Mouse (Mus musculus): Measurements from ENCODE around the gene Kap. TPM values are rescaled to one million over a fixed set of nuclear protein-coding genes. Genes with fewer than 3 reads are reported as not detected.

Kap gene
- polyA plus RNA-seq (2011; ENCODE audit: insufficient read depth, insufficient read length, low read depth, missing spikeins) = not detected in 2 replicates

DNA sequence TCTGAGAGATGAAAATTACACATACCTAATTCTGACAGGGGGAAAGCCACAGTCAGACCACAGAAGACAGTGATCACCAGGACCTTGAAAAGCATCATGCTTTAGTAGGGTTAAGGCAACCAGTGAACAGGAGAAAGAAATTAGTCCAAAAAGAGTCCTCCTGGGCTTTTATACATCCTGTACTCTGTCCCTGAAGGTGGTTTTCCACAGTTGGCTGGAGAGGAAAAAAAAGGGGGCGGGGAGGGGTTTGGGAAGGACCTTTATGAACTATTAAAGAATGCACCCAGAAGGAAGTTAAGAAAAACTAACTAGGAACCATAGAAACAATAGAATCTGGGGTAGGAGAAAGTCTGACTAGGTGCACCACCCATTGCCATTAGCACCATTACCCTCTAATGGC is at the start of gene Kap:
Gene Kap, minus strand, starts transcription at position 237 of the 400 bp plus-strand sequence.
- Histone ChIP-seq H3K27me3 (ENCODE audit: control insufficient read depth, insufficient read depth, low read length, poor library complexity, severe bottlenecking) (no peaks in the 10 kb centered on the region), H3K9me3 (replicated peaks; ENCODE audit: control insufficient read depth, insufficient read depth, low read length, poor library complexity, severe bottlenecking) (no peaks in the 10 kb centered on the region), H3K36me3 (ENCODE audit: control insufficient read depth, insufficient read depth, low read length, poor library complexity, severe bottlenecking) (no peaks in the 10 kb centered on the region), H3K4me1 (ENCODE audit: control insufficient read depth, insufficient read depth, low read length) (no peaks in the 10 kb centered on the region), H3K4me3 (ENCODE audit: low read depth, low read length) (no peak within 1 kb of the TSS), H3K27ac (ENCODE audit: insufficient read depth, low read length) (no peak within 1 kb of the TSS), H3K9ac (ENCODE audit: low read depth, poor library complexity, severe bottlenecking) (no peak within 1 kb of the TSS)
- TF ChIP-seq CTCF (IDR thresholded peaks at IDR 0.05; ENCODE audit: low read depth, low read length) (no peak), EP300 (IDR thresholded peaks at IDR 0.05; ENCODE audit: insufficient read depth, low read depth, low read length) (no peak), POLR2A (IDR thresholded peaks at IDR 0.05; ENCODE audit: insufficient read depth, low read length) (no peak)

DNA sequence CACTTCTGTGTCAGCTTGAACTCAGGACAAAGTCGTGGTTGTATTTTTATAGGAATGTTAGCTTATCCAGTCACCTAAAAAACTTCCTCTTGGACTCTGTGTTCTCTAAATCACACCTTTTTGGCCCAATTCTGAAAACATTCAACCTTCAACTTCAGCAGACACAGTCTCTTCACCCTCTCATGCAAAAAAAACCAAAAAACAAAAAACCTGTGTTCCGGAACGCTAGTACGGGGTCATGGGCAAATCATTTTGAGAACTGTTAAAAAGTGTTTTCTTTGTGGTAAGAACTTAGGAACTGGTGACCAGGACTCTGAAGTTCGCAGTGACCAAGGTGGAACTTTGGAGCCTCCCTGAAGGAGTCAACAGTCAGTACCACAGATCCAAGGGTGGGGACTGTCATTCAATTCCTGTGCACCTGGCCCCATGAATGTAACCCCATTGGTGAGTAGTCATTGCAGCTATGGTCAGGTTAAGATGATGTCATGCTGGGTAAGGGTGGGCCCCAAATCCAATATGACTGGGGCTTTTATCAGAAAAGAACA is 32.4 kb upstream of the Kap start:
- H3K27me3 ChIP-seq (ENCODE audit: control insufficient read depth, insufficient read depth, low read length, poor library complexity, severe bottlenecking) = no peaks in the 10 kb centered on the region
- no peaks in the 10 kb centered on the region for H3K36me3 ChIP-seq (ENCODE audit: control insufficient read depth, insufficient read depth, low read length, poor library complexity, severe bottlenecking)

DNA sequence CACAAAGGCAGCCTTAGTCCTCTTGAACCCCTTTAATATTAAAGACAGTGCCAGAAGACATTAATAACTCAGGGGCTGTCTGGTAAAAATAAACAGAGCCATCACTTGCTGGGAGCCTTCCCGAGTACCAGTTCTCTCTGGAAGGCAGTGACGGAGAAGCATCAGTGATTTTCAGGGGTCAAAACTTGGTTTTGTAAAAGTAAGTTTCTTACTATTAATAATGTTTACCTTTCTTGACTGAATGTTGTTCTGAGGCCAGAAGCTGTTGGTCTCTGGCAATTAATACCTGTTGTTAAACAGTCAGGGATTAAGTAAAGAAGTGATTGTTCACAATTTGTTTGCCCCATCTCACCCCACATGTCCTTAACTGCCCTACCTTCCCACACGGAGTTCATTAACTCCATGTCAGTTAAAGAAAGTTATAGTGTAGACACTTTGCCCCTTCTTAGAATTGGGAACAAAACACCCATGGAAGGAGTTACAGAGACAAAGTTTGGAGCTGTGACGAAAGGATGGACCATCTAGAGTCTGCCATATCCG is 30.0 kb upstream of the Kap start:
- Histone ChIP-seq H3K9ac (ENCODE audit: low read depth, poor library complexity, severe bottlenecking) (no peak overlapping the region), H3K4me1 (ENCODE audit: control insufficient read depth, insufficient read depth, low read length) (no peaks in the 10 kb centered on the region), H3K36me3 (ENCODE audit: control insufficient read depth, insufficient read depth, low read length, poor library complexity, severe bottlenecking) (no peaks in the 10 kb centered on the region), H3K27me3 (ENCODE audit: control insufficient read depth, insufficient read depth, low read length, poor library complexity, severe bottlenecking) (no peaks in the 10 kb centered on the region), H3K4me3 (ENCODE audit: low read depth, low read length) (no peak overlapping the region), H3K9me3 (replicated peaks; ENCODE audit: control insufficient read depth, insufficient read depth, low read length, poor library complexity, severe bottlenecking) (no peaks in the 10 kb centered on the region), H3K27ac (ENCODE audit: insufficient read depth, low read length) (no peak overlapping the region)
- TF ChIP-seq POLR2A (IDR thresholded peaks at IDR 0.05; ENCODE audit: insufficient read depth, low read length) (no peak), EP300 (IDR thresholded peaks at IDR 0.05; ENCODE audit: insufficient read depth, low read depth, low read length) (no peak), CTCF (IDR thresholded peaks at IDR 0.05; ENCODE audit: low read depth, low read length) (no peak)

More for the DNA sequence above, 32.4 kb upstream of the Kap start:
- no peak overlapping the region for H3K4me3 ChIP-seq (ENCODE audit: low read depth, low read length)
- TF ChIP-seq EP300 (IDR thresholded peaks at IDR 0.05; ENCODE audit: insufficient read depth, low read depth, low read length) (no peak), POLR2A (IDR thresholded peaks at IDR 0.05; ENCODE audit: insufficient read depth, low read length) (no peak), CTCF (IDR thresholded peaks at IDR 0.05; ENCODE audit: low read depth, low read length) (no peak)
- no peaks in the 10 kb centered on the region for H3K4me1 ChIP-seq (ENCODE audit: control insufficient read depth, insufficient read depth, low read length)
- H3K9ac ChIP-seq (ENCODE audit: low read depth, poor library complexity, severe bottlenecking) = no peak overlapping the region
- H3K27ac ChIP-seq (ENCODE audit: insufficient read depth, low read length) = no peak overlapping the region
- no peaks in the 10 kb centered on the region for H3K9me3 ChIP-seq (replicated peaks; ENCODE audit: control insufficient read depth, insufficient read depth, low read length, poor library complexity, severe bottlenecking)

DNA sequence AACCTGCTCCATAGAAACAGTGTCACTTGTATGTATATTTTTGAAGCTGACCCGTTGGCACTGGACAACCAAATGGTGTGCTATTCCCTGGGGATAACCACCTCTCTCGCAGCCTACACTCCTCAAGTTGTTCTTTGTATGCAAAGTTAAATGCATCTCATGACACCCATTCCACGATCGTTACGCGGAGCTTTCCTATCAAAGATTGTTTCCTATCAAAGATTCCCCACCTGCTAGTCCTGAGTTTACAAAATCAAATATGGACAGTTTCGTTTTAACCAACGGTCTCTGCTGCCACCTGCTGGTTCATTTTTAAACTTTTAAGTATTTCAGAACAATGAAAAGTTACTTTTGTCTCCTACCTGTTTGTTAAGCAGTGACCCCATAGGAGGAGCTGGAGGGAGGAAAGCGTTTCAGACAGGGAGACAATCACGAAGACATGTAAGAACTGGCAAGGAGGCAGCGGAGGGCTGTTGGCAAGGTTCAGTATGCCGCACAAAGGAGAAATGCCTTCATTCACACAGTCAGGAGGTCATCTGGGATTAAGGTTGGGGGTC is 22.4 kb upstream of the Kap start:
- no peak overlapping the region for H3K4me3 ChIP-seq (ENCODE audit: low read depth, low read length)
- no peaks in the 10 kb centered on the region for H3K4me1 ChIP-seq (ENCODE audit: control insufficient read depth, insufficient read depth, low read length)
- H3K9ac ChIP-seq (ENCODE audit: low read depth, poor library complexity, severe bottlenecking) = no peak overlapping the region
- H3K36me3 ChIP-seq (ENCODE audit: control insufficient read depth, insufficient read depth, low read length, poor library complexity, severe bottlenecking) = no peaks in the 10 kb centered on the region
- H3K27me3 ChIP-seq (ENCODE audit: control insufficient read depth, insufficient read depth, low read length, poor library complexity, severe bottlenecking) = no peaks in the 10 kb centered on the region
- no peaks in the 10 kb centered on the region for H3K9me3 ChIP-seq (replicated peaks; ENCODE audit: control insufficient read depth, insufficient read depth, low read length, poor library complexity, severe bottlenecking)
- TF ChIP-seq POLR2A (IDR thresholded peaks at IDR 0.05; ENCODE audit: insufficient read depth, low read length) (no peak), EP300 (IDR thresholded peaks at IDR 0.05; ENCODE audit: insufficient read depth, low read depth, low read length) (no peak), CTCF (IDR thresholded peaks at IDR 0.05; ENCODE audit: low read depth, low read length) (no peak)
- H3K27ac ChIP-seq (ENCODE audit: insufficient read depth, low read length) = no peak overlapping the region

DNA sequence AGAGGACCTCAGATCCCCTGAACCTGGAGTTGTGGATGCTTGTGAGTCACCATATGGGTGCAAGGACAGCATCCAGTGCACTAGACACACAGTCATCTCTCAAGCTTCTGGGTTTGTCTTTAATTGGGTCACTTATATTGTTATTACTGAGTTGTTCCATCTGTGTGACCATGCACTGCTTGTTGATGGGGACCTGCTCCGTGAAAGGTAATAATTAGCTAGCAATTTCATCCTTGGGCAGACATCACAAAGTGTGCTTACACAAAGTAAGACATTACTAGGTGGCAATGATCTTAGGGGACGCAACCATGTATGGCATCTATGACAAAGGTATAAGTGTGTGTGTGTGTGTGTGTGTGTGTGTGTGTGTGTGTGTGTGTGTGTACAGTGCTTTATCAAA is 19.1 kb upstream of the Kap start:
- no peak overlapping the region for H3K9ac ChIP-seq (ENCODE audit: low read depth, poor library complexity, severe bottlenecking)
- no peak overlapping the region for H3K4me3 ChIP-seq (ENCODE audit: low read depth, low read length)
- no peak overlapping the region for H3K27ac ChIP-seq (ENCODE audit: insufficient read depth, low read length)
- H3K36me3 ChIP-seq (ENCODE audit: control insufficient read depth, insufficient read depth, low read length, poor library complexity, severe bottlenecking) = no peaks in the 10 kb centered on the region
- H3K9me3 ChIP-seq (replicated peaks; ENCODE audit: control insufficient read depth, insufficient read depth, low read length, poor library complexity, severe bottlenecking) = no peaks in the 10 kb centered on the region
- H3K27me3 ChIP-seq (ENCODE audit: control insufficient read depth, insufficient read depth, low read length, poor library complexity, severe bottlenecking) = no peaks in the 10 kb centered on the region
- H3K4me1 ChIP-seq (ENCODE audit: control insufficient read depth, insufficient read depth, low read length) = no peaks in the 10 kb centered on the region
- TF ChIP-seq POLR2A (IDR thresholded peaks at IDR 0.05; ENCODE audit: insufficient read depth, low read length) = no peak
- no peak for TF ChIP-seq CTCF (IDR thresholded peaks at IDR 0.05; ENCODE audit: low read depth, low read length)
- TF ChIP-seq EP300 (IDR thresholded peaks at IDR 0.05; ENCODE audit: insufficient read depth, low read depth, low read length) = no peak

DNA sequence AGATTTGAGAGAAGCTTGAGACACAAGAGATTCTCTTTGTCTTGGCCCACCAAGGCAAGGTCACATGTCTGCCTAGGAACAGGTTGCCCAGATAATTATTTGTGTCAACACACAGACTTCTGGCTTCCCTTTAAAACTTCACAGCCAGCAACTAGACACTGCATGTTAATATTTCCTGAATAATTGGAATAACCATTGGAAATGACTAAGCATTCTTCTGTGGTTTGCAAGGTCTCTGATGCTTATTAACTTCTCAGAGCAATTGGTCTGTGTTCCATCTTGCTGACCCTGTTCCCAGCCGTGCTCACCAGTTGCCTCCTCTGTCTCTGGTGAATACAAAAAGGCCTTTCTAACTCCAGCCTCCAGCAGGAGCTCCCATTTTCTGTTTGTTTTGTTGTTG is 17.6 kb upstream of the Kap start:
- Histone ChIP-seq H3K9me3 (replicated peaks; ENCODE audit: control insufficient read depth, insufficient read depth, low read length, poor library complexity, severe bottlenecking) (no peaks in the 10 kb centered on the region), H3K27ac (ENCODE audit: insufficient read depth, low read length) (no peak overlapping the region), H3K4me1 (ENCODE audit: control insufficient read depth, insufficient read depth, low read length) (no peaks in the 10 kb centered on the region), H3K9ac (ENCODE audit: low read depth, poor library complexity, severe bottlenecking) (no peak overlapping the region), H3K4me3 (ENCODE audit: low read depth, low read length) (no peak overlapping the region), H3K36me3 (ENCODE audit: control insufficient read depth, insufficient read depth, low read length, poor library complexity, severe bottlenecking) (no peaks in the 10 kb centered on the region), H3K27me3 (ENCODE audit: control insufficient read depth, insufficient read depth, low read length, poor library complexity, severe bottlenecking) (no peaks in the 10 kb centered on the region)
- TF ChIP-seq POLR2A (IDR thresholded peaks at IDR 0.05; ENCODE audit: insufficient read depth, low read length) = no peak
- no peak for TF ChIP-seq CTCF (IDR thresholded peaks at IDR 0.05; ENCODE audit: low read depth, low read length)
- TF ChIP-seq EP300 (IDR thresholded peaks at IDR 0.05; ENCODE audit: insufficient read depth, low read depth, low read length) = no peak
